Comparison of ENCODE assay signal across 9 mouse cellular contexts in the genomic region with DNA sequence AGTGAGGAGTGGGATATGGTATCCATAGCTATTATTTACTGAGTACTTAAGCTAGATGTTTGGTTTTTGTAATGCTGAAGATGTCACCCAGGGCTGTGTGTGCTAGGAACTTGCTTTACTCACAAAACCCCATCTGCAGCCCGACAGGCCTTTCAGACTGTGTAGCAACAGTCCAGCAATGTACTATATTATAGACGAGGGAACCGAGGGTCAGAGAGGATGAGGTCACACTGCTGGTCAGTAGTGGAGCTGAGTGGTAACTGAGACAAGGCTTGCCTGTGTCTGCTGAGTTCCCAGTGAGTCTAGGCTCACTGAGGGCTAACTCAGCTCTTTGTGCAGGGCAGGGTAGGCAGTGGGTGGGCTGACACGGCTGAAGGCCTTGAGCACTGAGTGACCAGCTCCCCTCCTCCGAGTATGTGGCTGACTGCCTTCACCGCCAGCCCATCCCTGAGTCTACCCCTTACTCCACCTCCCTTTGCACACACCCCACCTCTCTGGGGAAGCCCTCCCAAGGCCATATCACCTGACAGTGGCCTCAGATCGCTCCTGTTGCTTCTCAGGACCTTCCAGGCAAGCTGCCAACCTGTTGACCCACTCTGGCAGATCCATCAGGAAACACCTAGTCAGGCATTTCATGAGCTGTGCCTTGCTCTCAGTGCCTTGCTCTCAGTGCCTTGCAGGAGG. TPM values are rescaled to one million over a fixed set of nuclear protein-coding genes. Genes with fewer than 3 reads are reported as not detected.
DNase-seq lines count a peak whose midpoint lies in the region; ATAC-seq lines count a peak whose summit lies in the region.
"Had no signal": no experiment of that assay in that cellular context is flagged by ENCODE, and none has a peak within 500 bp of the region (broad histone marks: within the 10 kb centered on the region; RNA-seq: fewer than 3 reads in every experiment).

No protein-coding gene starts in this region.

- H3K9ac ChIP-seq in heart, embryonic 14.5 days (ENCODE audit: low read length), result peak overlapping the region; percentile 28; the same call in 1 of the 2 replicates
- H3K9ac ChIP-seq in lung, embryonic 15.5 days, result no peak overlapping the region

- intact Hi-C loops in left cerebral cortex, postnatal 25 days (cut with DNase I), result no loop called here
- intact Hi-C loops in gastrocnemius, postnatal 36 days (cut with DNase I), result no loop called here

- peaks cover 27 to 33% of the 10 kb centered on the region in 2 experiments for H3K4me1 ChIP-seq in heart, embryonic 14.5 days (ENCODE audit: control insufficient read depth in 2 of 2, insufficient read depth in 2 of 2, low read length in 2 of 2)
- H3K4me1 ChIP-seq in lung, embryonic 15.5 days, result peaks cover 31% of the 10 kb centered on the region

- H3K27me3 ChIP-seq in heart, embryonic 14.5 days (ENCODE audit: control insufficient read depth, insufficient read depth, low read length), result 0 out of 2 replicates have a peak, but pooled peaks cover 1% of the 10 kb centered on the region
- no peaks in the 10 kb centered on the region for H3K27me3 ChIP-seq in lung, embryonic 15.5 days

- no peaks in the 10 kb centered on the region for H3K9me3 ChIP-seq in heart, embryonic 14.5 days (ENCODE audit: control insufficient read depth, low read length)
- no peaks in the 10 kb centered on the region for H3K9me3 ChIP-seq in lung, embryonic 15.5 days

- no peak for DNase-seq in heart, adult 8-10 months (ENCODE audit: low spot score)
- DNase-seq in Muller cell, postnatal 12 days (ENCODE audit: inconsistent ontology term), result peak; percentile 16
- DNase-seq in kidney, adult 9 months, result peak; percentile 81
- DNase-seq in thymus, postnatal 25 days, result no peak
- DNase-seq in left cerebral cortex, postnatal 25 days (ENCODE audit: low spot score in 2 of 2), result no peak
- DNase-seq in gastrocnemius, postnatal 36 days, result no peak

- H3K27ac ChIP-seq in heart, embryonic 14.5 days (replicated peaks in 1 of 2; ENCODE audit: control insufficient read depth in 1 of 2, insufficient read depth in 1 of 2, low read depth in 2 of 2, low read length in 2 of 2), result peak overlapping the region; percentile 34 to 44; a peak in 2 of 4 replicates
- H3K27ac ChIP-seq in lung, embryonic 15.5 days, result 0 out of 2 replicates have a peak overlapping the region, but pooled peaks have one; percentile 41
- H3K27ac ChIP-seq: macrophage had no signal

- peak; percentile 74 for ATAC-seq in heart, embryonic 14.5 days (ENCODE audit: insufficient number of reproducible peaks, insufficient read depth, low FRiP score, low read depth)
- no peak for ATAC-seq in lung, embryonic 15.5 days (ENCODE audit: borderline replicate concordance, extremely low read depth, low FRiP score, low TSS enrichment)

- 17% methylated on average over 7 of the region's 7 CpGs for WGBS in heart, embryonic 14.5 days
- WGBS in lung, embryonic 15.5 days, result 31% methylated on average over 7 of the region's 7 CpGs

- H3K36me3 ChIP-seq in heart, embryonic 14.5 days (ENCODE audit: control insufficient read depth, insufficient read depth, low read length), result no peaks in the 10 kb centered on the region
- H3K36me3 ChIP-seq in lung, embryonic 15.5 days, result no peaks in the 10 kb centered on the region

- no peak overlapping the region for H3K4me2 ChIP-seq in heart, embryonic 14.5 days (ENCODE audit: low read length)
- H3K4me2 ChIP-seq in lung, embryonic 15.5 days, result no peak overlapping the region

- no peak overlapping the region for H3K4me3 ChIP-seq in heart, embryonic 14.5 days (ENCODE audit: control insufficient read depth in 1 of 2, insufficient read depth in 1 of 2, low read depth in 1 of 2, low read length in 2 of 2)
- no peak overlapping the region for H3K4me3 ChIP-seq in lung, embryonic 15.5 days

RNA-seq across cellular contexts. Expression of a gene that starts 8.8 kb away (rescaled TPM):
- 0.07 TPM in 2 replicates for polyA plus RNA-seq in heart, embryonic 14.5 days (2014; fragmentation: Nextera tagmentation; extraction: Ambion mirVana)
- total RNA-seq in heart, adult 8-10 months (2022), result under 1 TPM in 1 of 4 experiments, not detected in 3; 0.09 TPM
- 1.1 and 1.5 TPM in 2 replicates for polyA plus RNA-seq in lung, embryonic 15.5 days (2015; fragmentation: Nextera tagmentation; extraction: Ambion mirVana)
- total RNA-seq in left cerebral cortex, postnatal 25 days (2021), result under 1 TPM; 0.30 to 0.46 TPM
- under 1 TPM; 0.20 to 0.22 TPM for total RNA-seq in gastrocnemius, postnatal 36 days (2021)

RNA-seq across cellular contexts. Expression of a gene that starts 30.6 kb away (rescaled TPM):
- polyA plus RNA-seq in heart, embryonic 14.5 days (2014; fragmentation: Nextera tagmentation; extraction: Ambion mirVana), result 15.4 and 17.0 TPM in 2 replicates
- 10 to 100 TPM; 48.4 to 52.2 (median 48.9) TPM for total RNA-seq in heart, adult 8-10 months (2022)
- polyA plus RNA-seq in lung, embryonic 15.5 days (2015; fragmentation: Nextera tagmentation; extraction: Ambion mirVana), result 24.6 and 27.2 TPM in 2 replicates
- total RNA-seq in left cerebral cortex, postnatal 25 days (2021), result 100 to 1,000 TPM; 110 to 131 TPM
- total RNA-seq in gastrocnemius, postnatal 36 days (2021), result 10 to 100 TPM; 38.3 to 51.1 TPM

Comparison
In these comparisons a context has a peak if more than half of its experiments do, and no peak if none do; other contexts are left out.
1. DNase-seq: peak in Muller cell, postnatal 12 days (single experiment) and kidney, adult 9 months (single experiment); none in heart, adult 8-10 months (single experiment), thymus, postnatal 25 days (single experiment), left cerebral cortex, postnatal 25 days (0 of 2) and gastrocnemius, postnatal 36 days (0 of 2).